Mouse (Mus musculus) hindbrain, embryonic 16.5 days (tissue): ENCODE data around the gene Dph7. TPM values are rescaled to one million over a fixed set of nuclear protein-coding genes. Genes with fewer than 3 reads are reported as not detected.
"Not testable (repeated sequence)": the region's sequence is repeated elsewhere in the genome, so short reads cannot be mapped to it uniquely, and the experiment has no call there.

Source experiments
- ATAC-seq: fragments of 200-750 bp; cut with Nextera tagmentation; 2 replicates; pipeline ENCODE4 v1.8.0; 2017; ENCODE audit warnings: moderate TSS enrichment, moderate library complexity
- H3K27ac ChIP-seq: fragments of 300-500 bp; sonication (generic); 2 replicates; pipeline ENCODE4 v1.5.1; 2014; ENCODE audit warnings: low read depth, mild to moderate bottlenecking, control low read depth, low read length, moderate library complexity
- H3K27me3 ChIP-seq: fragments of 300-500 bp; sonication (generic); replicated peaks from 2 replicates; pipeline ENCODE4 v1.6.1; 2014; ENCODE audit warnings: low read length; ENCODE audit not compliant: control insufficient read depth, insufficient read depth
- H3K36me3 ChIP-seq: fragments of 300-500 bp; sonication (generic); 2 replicates; pipeline ENCODE4 v1.6.1; 2014; ENCODE audit warnings: mild to moderate bottlenecking, low read length, moderate library complexity, mixed read lengths; ENCODE audit not compliant: control insufficient read depth, insufficient read depth
- H3K4me1 ChIP-seq: fragments of 300-500 bp; sonication (generic); 2 replicates; pipeline ENCODE4 v1.6.1; 2014; ENCODE audit warnings: low read depth, low read length; ENCODE audit not compliant: control insufficient read depth, insufficient read depth
- H3K4me2 ChIP-seq: fragments of 300-500 bp; sonication (generic); 2 replicates; pipeline ENCODE4 v1.6.1; 2014; ENCODE audit warnings: mild to moderate bottlenecking, low read length, control low read depth, moderate library complexity
- H3K4me3 ChIP-seq: fragments of 300-500 bp; sonication (generic); 2 replicates; pipeline ENCODE4 v1.5.1; 2014; ENCODE audit warnings: mild to moderate bottlenecking, low read length, control low read depth, moderate library complexity
- H3K9ac ChIP-seq: fragments of 300-500 bp; sonication (generic); 2 replicates; pipeline ENCODE4 v1.6.1; 2014; ENCODE audit warnings: low read depth, mild to moderate bottlenecking, control low read depth, low read length, moderate library complexity
- H3K9me3 ChIP-seq: fragments of 300-500 bp; sonication (generic); 2 replicates; pipeline ENCODE4 v1.6.1; 2014; ENCODE audit warnings: mild to moderate bottlenecking, low read length, moderate library complexity; ENCODE audit not compliant: control insufficient read depth
- WGBS: fragments of 180-500 bp; shearing (Covaris S2); extraction: QIAGEN DNeasy Blood & Tissue Kit; methylation state at CpG from one replicate; pipeline ENCODE4 v1.1.7; 2014; 5-methylcytosine and 5-hydroxymethylcytosine counted together
- polyA plus RNA-seq: library from polyadenylated mRNA; unstranded; fragments of >200 nt; fragmentation: Nextera tagmentation; extraction: Ambion mirVana; gene quantifications from 2 replicates; pipeline ENCODE4 v1.2.1, GENCODE M21; 2015

The Dph7 gene
- polyA plus RNA-seq, 1 experiment from 2014 or later, result 36.5 TPM

DNA sequence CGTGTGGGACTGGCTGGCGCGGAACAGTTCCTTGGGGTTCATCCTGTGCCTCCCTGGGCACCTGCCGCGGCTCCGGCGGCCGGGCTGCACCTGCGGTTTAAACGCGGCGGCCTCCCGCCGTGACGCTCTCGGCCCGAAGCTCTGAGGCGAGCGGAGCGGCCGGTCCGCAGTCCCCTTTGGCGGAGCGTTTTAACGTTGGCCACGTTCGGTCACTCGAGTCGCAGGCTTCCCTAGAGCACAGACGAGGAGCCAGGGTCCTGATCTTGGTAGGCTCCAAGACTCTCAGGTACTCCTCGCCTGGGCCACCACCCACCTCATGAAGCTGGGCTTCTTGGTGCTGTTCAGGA lies 12.0 kb upstream of the Dph7 start:
- Histone ChIP-seq H3K9ac (peak overlapping the region; percentile 84), H3K27ac (peak overlapping the region; percentile 72), H3K4me1 (peaks cover 11% of the 10 kb centered on the region), H3K4me2 (peak overlapping the region; percentile 93), H3K36me3 (peaks cover 18% of the 10 kb centered on the region), H3K27me3 (no peaks in the 10 kb centered on the region), H3K4me3 (peak overlapping the region; percentile 74), H3K9me3 (no peaks in the 10 kb centered on the region)
- WGBS, result 0% methylated on average over 28 of the region's 31 CpGs
- ATAC-seq, result 0 out of 2 replicates have a peak, but pooled peaks have one; percentile 3

GRCm38 (mm10) chr2:24952537-24953055 lies 9.6 kb upstream of the Dph7 start:
- Histone ChIP-seq H3K36me3 (peaks cover 25% of the 10 kb centered on the region), H3K27me3 (no peaks in the 10 kb centered on the region), H3K4me3 (no peak overlapping the region), H3K9me3 (no peaks in the 10 kb centered on the region), H3K27ac (no peak overlapping the region), H3K9ac (no peak overlapping the region), H3K4me1 (peaks cover 11% of the 10 kb centered on the region), H3K4me2 (no peak overlapping the region)
- WGBS, result 90% methylated on average over 4 of the region's 4 CpGs
- no peak for ATAC-seq

DNA sequence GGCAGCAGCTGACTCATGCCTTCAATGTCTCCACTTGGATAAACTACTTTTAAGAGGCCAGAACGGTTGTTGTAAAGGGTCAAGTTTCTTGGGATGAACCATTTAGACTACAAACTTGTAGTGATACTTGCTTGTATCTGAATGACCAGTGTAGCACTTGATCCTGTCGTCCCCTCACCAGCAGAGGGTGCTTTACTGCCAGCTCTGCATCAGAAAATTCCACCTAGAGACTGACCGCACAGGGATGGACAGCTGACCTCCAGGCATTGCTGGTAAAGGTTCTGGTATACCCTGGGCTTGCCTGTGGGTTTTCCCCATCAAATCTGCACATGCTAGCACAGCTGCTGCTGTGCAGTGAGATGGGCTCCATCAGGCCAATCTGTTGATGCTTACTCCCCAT lies 1.3 kb upstream of the Dph7 start:
- Histone ChIP-seq H3K4me1 (peaks cover 10% of the 10 kb centered on the region), H3K36me3 (peaks cover 30% of the 10 kb centered on the region), H3K4me2 (no peak overlapping the region), H3K27me3 (no peaks in the 10 kb centered on the region), H3K9me3 (no peaks in the 10 kb centered on the region), H3K4me3 (no peak overlapping the region), H3K9ac (no peak overlapping the region), H3K27ac (no peak overlapping the region)
- 31% methylated on average over 3 of the region's 3 CpGs for WGBS
- no peak for ATAC-seq

- Histone ChIP-seq H3K27ac (no peak overlapping the region), H3K4me2 (no peak overlapping the region), H3K9ac (no peak overlapping the region), H3K36me3 (peaks cover 51% of the 10 kb centered on the region), H3K27me3 (no peaks in the 10 kb centered on the region), H3K9me3 (no peaks in the 10 kb centered on the region), H3K4me3 (no peak overlapping the region), H3K4me1 (peaks cover 12% of the 10 kb centered on the region)
- no peak for ATAC-seq
- WGBS, result 81% methylated on average over 4 of the region's 4 CpGs
Observed at GRCm38 (mm10) chr2:24970386-24970785, 8.2 kb downstream of the Dph7 start.

GRCm38 (mm10) chr2:24974452-24974851 lies 12.3 kb downstream of the Dph7 start:
- H3K27me3 ChIP-seq, ATAC-seq, H3K9me3 ChIP-seq: not testable (repeated sequence)
- H3K4me2 ChIP-seq, result peak overlapping the region; percentile 70
- H3K9ac ChIP-seq, result peak overlapping the region; percentile 85
- H3K4me1 ChIP-seq, result peaks cover 20% of the 10 kb centered on the region
- H3K27ac ChIP-seq, result peak overlapping the region; percentile 83
- 1% methylated on average over 17 of the region's 17 CpGs for WGBS
- H3K36me3 ChIP-seq, result peaks cover 25% of the 10 kb centered on the region
- peak overlapping the region; percentile 79 for H3K4me3 ChIP-seq

DNA sequence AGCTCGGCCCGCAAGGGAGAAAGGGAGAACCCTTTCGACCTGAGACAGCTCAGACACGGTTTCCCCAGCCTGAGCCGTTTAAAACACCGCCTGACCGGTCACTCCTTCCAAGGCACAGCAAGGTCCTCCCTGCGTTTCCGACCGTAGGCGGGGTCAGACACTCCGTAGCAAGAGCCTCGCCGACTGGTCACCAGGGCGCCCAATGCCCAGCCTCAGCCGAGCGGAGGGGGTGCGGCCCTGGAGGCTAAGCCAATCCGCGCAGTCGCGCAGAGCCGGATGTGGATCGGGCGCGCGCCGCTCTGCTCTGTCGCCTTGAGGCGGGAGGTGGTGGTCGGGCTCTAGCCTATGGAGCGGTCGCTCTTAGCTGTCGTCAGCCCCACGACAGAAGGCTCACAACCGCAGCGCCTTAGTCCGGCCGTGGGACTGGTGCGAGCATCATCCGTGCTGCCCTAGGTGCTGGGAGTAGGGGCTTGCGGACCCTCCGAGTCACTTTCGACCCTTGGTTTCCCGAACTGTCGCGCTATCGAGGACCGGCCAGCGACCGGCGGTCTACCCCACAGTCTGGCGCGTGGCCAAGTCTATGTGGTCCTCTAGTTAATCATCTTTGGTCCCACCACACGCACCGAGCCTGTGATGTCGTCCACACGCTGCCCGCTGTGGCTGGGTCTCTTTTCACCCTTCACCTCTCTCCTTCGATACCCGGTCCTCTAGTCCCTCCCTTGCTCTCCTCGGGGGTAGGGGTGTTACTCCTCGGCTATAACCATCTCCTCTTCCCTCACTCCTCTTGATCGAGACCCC lies 12.9 kb downstream of the Dph7 start, which contains the start of gene Mrpl41:
Gene Mrpl41 (minus strand): TSS at position 193 of the 798 bp plus-strand sequence.
- peak within 1 kb of the TSS; percentile 85 for H3K9ac ChIP-seq
- peak; percentile 100 for ATAC-seq
- H3K27me3 ChIP-seq, result no peaks in the 10 kb centered on the region
- H3K4me2 ChIP-seq, result peak within 1 kb of the TSS; percentile 70
- peak within 1 kb of the TSS; percentile 79 for H3K4me3 ChIP-seq
- peaks cover 20% of the 10 kb centered on the region for H3K4me1 ChIP-seq
- H3K27ac ChIP-seq, result peak within 1 kb of the TSS; percentile 89
- H3K9me3 ChIP-seq, result no peaks in the 10 kb centered on the region
- under 1% methylated on average over 56 of the region's 64 CpGs for WGBS
- H3K36me3 ChIP-seq, result peaks cover 20% of the 10 kb centered on the region

GRCm38 (mm10) chr2:24975704-24976297 lies 13.6 kb downstream of the Dph7 start, which contains the start of gene Pnpla7:
Gene Pnpla7 (plus strand): TSS chr2:24976033.
- Histone ChIP-seq H3K4me2 (peak within 1 kb of the TSS; percentile 70), H3K9me3 (no peaks in the 10 kb centered on the region), H3K4me1 (peaks cover 20% of the 10 kb centered on the region), H3K36me3 (peaks cover 13% of the 10 kb centered on the region), H3K27me3 (no peaks in the 10 kb centered on the region), H3K27ac (peak within 1 kb of the TSS; percentile 89), H3K9ac (peak within 1 kb of the TSS; percentile 85), H3K4me3 (peak within 1 kb of the TSS; percentile 79)
- WGBS, result 1% methylated on average over 16 of the region's 16 CpGs
- peak; percentile 13 for ATAC-seq

DNA sequence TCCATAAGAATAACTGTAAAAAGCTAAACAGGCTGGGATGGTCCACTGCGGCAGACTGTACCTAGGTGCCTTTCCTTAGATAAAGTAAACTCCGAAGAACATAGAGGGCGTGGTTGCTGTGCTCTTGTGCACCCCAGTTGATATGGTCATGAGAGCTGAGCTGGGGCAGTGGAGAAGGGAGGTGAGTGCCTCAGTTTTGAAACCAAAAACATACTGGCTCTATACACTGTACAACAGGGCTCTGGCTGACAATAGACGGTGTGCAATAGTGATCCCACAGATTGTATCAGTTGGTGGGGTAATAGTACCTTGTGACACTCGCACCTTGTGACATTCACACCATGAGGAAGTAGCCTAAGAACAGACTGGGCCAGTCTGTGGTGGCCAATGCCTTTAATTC lies 14.8 kb downstream of the Dph7 start:
- Histone ChIP-seq H3K4me1 (peaks cover 20% of the 10 kb centered on the region), H3K36me3 (peaks cover 7% of the 10 kb centered on the region; the same call in 1 of the 2 replicates), H3K4me3 (no peak overlapping the region), H3K9me3 (no peaks in the 10 kb centered on the region), H3K27me3 (no peaks in the 10 kb centered on the region), H3K4me2 (no peak overlapping the region), H3K27ac (no peak overlapping the region), H3K9ac (no peak overlapping the region)
- no peak for ATAC-seq
- WGBS, result 96% methylated on average over 5 of the region's 5 CpGs

DNA sequence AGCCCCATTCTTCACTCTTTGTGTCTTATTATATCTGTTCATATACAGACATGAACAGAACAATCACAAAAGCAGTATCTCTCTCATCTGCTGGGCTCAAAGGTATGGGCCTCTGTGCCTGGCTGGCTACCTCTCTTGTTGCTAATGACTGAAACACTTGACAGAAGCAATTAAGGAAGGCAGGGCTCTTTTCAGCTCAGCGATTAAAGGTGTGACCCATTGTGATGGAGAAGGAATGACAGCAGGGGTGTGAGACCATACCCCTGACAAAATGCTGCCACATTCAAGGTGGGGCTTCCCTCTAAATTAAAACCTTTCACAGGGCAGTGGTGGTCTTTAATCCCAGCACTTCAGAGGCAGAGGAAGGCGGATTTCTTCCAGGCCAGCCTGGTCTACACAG lies 25.6 kb downstream of the Dph7 start:
- Histone ChIP-seq H3K27me3 (no peaks in the 10 kb centered on the region), H3K4me2 (no peak overlapping the region), H3K36me3 (no peaks in the 10 kb centered on the region), H3K27ac (no peak overlapping the region), H3K4me3 (no peak overlapping the region), H3K9me3 (no peaks in the 10 kb centered on the region), H3K9ac (no peak overlapping the region), H3K4me1 (no peaks in the 10 kb centered on the region)
- ATAC-seq, result no peak
- 76% methylated on average over 2 of the region's 2 CpGs for WGBS
